Mouse (Mus musculus): ENCODE results near the gene Lcmt1.

The Lcmt1 gene

DNA sequence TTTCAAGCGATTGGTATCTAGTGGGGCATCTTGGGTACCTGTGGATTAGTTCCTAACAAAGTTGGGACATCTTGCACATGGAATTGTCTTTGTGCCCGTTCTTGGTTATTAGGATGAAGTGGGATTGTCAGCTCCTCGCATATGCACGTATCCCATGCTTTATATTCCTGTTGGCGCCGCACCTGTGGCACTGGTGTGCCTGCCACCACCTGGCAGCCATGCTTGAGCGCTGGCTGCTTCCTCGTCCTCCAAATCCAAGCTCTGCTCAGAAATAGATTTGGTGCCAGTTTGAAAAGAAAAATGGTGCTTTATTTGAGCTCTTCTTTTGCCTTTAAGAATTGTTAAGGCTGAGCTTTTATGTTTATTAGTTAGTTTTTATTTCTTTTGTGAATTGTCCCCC lies 28.3 kb downstream of the Lcmt1 start:
- DNase-seq (ENCODE audit: low read depth in 2 of 2, low spot score in 2 of 2): no peak

DNA sequence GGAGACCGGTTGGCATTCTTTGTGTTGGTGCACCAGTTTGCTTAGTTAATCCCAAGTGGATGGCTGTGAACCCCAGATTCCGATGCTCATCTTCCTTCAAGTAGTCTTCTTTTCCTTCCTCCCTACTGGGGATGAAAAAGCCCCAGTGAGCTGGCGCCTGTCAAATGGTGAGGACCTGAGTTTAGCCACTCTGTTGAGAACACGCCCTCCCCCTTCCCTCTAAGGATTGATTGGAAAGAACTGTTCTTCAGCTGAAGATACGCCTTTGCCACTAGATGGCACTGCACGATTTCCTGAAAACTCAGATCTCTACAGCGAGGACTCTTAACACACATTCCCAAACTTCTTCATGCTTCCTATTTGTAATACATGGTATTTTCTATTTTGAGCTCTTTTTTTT lies 29.2 kb downstream of the Lcmt1 start:
- no peak for DNase-seq (ENCODE audit: low read depth in 2 of 2, low spot score in 2 of 2)

DNA sequence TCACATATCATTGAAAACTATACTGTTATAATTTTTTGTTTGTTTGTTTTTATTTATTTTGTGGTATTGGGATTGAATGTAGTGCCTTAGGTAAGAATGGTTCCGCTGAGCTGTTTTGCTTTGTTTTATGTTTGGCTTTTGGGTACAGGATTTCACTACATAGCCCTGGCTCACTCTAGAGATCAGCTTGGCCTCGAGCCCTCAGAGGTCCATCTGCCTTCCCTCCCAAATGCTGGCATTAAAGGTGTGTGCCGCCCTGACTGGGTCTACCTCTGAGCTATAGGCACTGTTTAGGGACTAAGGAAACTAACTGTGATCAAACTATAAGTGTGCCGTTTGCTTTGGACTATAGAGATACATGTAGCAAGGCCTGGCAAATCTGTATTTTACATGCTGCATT lies 29.7 kb downstream of the Lcmt1 start:
- no peak for DNase-seq (ENCODE audit: low read depth in 2 of 2, low spot score in 2 of 2)

DNA sequence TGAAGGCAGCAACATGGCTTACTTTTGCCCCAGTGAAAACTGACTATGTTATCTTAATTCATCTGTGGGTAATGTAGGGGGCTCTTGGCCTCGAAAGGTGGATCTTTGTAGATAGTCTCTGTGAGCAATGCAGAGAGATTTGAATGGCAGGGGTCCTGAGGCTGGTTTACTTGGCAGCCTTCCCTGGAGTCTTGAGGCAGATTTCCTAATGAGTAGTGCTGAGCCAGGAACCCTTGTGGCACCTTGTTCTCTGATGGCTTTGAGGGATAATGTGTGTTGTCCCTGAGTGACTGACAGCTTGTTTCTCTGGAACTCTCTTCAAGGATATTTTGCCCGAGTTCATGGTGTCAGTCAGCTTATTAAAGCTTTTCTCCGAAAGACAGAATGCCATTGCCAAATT lies 31.5 kb downstream of the Lcmt1 start:
- no peak for DNase-seq (ENCODE audit: low read depth in 2 of 2, low spot score in 2 of 2)

DNA sequence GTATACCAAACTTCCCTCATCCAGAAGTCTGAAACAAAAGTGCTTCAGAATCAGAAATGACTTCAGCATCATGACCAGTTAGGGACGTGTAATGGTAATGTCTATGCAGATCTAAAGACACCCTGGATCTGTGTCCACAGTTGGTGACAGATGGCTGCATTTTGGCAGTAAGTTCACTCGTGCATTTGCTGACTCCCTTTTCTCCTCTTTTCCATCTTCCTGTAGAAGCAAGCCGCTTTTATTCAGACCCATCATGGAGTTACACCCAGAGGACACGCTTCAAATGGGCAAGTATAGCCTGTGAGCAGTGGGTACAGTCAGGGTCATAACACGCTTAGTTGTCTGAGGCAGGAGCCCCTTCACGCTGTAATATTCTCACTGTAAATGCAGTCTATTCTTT lies 34.6 kb downstream of the Lcmt1 start:
- no peak for DNase-seq (ENCODE audit: low read depth in 2 of 2, low spot score in 2 of 2)

DNA sequence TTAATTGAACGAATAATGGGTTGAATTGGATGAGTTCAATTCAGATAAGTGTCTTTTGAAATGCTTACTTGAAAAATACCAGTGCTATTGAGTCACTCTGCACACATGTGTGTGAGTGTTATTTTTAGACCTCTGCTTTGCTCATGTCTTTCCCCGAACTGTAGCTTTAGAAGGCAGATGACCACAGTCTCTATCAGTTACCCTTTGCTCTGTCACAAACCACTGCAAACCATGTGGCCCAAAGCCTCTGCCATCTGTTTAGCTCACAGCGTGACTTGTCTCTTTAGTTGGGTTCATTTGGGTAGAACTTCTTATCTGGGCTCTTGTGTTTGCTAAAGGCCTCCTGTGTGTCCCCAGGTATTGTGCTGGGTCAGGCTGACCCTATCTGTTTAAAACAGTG lies 36.0 kb downstream of the Lcmt1 start:
- no peak for DNase-seq (ENCODE audit: low read depth in 2 of 2, low spot score in 2 of 2)

DNA sequence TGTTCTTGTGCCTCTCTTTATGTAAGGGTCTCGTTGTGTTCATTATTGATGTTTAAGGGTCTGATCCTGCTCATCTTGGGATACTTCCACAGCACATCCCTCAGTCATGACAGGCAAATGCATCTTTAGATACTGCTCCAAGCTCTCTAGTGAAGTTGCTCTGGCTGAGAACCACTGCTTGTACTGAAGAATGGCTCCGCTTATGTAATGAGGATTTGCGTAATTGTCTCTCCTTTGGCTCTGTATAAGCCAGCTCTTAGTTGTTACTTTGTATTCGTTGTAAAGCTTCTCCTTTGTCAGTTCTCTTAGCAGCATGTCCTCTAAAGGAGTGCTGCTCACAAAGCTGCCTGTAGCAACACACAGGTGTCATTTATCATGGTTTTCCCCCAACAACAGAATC lies 37.4 kb downstream of the Lcmt1 start:
- no peak for DNase-seq (ENCODE audit: low read depth in 2 of 2, low spot score in 2 of 2)

DNA sequence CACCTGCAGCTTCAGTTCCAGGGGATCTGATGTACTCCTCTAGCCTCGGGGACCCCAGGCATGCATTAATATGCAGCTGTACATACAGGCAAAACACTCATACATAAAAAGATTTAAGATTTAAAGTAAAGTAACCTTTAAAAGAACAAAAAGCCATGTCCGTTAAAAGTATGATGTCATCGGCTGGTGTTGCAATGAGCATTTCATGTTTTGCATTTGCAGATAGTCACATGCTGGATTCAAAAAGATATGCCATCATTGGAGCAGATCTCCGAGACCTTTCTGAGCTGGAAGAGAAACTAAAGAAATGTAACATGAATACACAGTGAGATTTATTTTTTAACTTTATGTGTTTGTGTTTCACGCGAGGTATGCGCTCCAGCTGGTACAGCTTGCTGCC lies 40.9 kb downstream of the Lcmt1 start:
- DNase-seq (ENCODE audit: low read depth in 2 of 2, low spot score in 2 of 2): no peak

DNA sequence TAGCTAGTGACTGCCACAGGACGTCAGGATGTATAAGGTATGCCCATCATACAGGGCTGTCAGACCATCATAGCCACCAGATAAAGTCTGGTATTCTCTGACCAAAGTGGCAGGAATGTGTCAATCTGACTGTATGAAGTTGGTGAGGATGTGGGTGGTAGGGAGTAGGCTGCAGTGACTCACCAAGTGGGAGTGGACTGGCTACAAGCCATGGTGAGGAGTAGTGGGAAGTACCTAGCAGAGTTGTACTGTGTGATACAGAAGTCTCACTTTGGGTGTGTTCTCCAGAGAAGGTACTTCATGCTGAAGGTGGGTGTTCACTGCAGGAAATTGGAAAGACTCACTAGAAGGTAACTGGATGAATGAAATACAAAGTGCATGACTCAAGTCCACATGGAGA lies 41.5 kb downstream of the Lcmt1 start:
- DNase-seq (ENCODE audit: low read depth in 2 of 2, low spot score in 2 of 2): no peak

DNA sequence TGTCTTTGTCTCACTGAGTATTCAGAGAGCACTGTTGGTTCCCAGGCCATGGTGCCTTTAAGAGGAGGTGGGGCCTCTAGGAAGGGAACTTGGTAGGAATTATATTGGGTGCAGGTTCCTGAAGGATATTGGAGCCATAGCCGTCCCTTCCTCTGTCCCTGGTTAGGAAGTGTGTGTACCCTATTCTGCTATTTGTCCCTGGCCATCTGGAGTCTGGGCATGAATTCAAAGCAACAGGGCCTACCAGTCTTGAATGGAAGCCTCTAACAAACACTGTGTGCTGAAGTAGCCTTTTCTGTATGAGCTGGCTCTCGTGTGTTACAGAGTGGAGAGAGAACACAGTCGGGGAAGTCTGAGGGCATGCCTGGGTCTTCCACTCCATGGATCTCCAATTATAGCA lies 42.6 kb downstream of the Lcmt1 start:
- DNase-seq (ENCODE audit: low read depth in 2 of 2, low spot score in 2 of 2): no peak

DNA sequence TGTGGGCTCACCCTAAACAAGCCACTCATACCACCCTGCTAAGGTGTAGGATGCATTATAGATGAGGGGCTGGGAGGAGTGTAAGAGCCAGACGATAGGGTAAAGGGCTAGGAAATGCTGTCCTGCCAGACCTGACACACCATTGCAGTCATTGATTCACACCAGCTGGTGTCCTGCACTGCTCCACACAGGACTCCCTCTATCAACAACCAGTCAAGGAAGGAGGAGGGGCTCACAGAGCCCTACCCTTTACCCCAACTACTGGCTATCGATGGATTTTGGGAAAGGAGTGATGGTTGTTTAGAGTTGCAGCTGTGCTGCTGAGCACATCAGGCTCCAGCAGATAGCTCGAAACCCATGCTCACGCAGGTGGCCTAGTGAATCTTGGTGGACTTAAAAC lies 47.2 kb downstream of the Lcmt1 start:
- no peak for DNase-seq (ENCODE audit: low read depth in 2 of 2, low spot score in 2 of 2)

DNA sequence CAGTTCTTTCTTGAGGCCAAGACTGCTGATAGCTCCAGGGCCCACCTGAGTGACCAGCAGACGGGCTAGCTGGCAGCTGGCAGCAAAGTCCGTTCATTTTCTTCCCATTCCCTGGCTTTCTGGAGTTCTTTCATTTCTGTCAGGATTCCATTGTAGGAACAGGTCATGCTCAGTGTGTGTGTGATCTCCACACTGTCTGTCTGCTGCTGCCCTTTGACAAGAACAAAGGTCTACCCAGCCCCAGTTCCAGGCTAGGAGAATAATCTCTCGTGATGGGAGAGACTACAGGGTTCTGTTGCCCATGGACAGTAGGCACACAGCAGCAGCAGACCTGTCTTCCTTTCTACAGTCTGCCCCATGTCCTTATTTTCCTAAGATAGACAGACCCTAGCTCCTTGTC lies 48.1 kb downstream of the Lcmt1 start:
- DNase-seq (ENCODE audit: low read depth in 2 of 2, low spot score in 2 of 2): no peak

DNA sequence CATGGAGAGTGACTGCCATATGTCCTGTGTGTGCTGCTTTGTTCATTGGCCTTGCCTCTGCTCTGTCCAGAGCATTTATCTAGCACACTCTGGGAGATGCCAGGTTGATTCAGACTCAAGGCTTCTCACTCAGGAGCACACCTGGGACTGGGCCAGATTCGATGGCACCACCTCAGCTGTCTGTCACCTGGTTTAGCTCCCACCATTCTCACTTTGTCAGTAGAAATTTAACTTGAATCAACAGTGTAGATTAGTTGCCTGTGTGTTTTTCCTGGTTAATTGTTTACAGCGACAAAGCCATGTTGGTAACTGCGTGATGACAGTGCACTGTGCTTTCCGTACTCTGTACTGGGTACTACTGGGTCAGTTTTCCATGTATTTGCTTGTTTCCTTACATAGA lies 50.4 kb downstream of the Lcmt1 start:
- no peak for DNase-seq (ENCODE audit: low read depth in 2 of 2, low spot score in 2 of 2)

DNA sequence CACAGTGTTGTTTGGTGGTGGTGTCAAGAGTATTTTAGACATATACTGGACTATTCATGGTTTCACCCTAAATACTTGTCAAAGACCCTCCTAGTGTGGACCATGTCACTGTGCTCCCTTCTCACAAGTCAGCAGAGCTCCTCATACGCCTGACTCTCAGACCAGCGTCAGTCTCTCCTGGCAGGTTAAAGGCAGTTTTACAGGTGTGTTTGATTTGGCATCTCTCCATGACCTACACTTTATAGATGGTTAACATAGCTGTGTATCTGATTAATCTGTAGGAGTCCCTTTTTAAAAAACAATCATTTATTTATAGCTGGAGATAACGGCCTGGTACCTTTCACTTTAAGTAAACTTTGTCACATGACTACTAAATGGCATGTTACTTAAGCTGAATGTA lies 52.4 kb downstream of the Lcmt1 start:
- DNase-seq (ENCODE audit: low read depth in 2 of 2, low spot score in 2 of 2): no peak

DNA sequence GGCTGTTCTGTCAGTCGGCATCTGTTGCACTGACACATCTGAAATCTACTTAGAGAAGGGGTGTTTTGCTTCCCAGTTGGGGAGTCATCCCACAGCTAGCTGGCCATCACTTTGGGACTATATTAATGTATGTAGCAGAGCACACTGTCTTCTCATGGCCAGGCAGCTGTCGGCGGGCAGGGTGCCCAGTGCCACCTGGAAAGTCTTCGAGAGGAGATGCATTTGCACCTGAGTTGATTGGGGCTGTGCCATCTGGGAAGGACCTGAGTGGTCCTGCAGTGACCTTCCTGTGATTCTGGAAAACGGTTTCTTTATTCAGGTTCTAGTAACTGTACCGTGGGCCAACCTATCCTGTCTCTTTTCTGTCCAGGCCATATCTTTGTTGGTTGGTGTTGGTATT lies 54.7 kb downstream of the Lcmt1 start:
- no peak for DNase-seq (ENCODE audit: low read depth in 2 of 2, low spot score in 2 of 2)

DNA sequence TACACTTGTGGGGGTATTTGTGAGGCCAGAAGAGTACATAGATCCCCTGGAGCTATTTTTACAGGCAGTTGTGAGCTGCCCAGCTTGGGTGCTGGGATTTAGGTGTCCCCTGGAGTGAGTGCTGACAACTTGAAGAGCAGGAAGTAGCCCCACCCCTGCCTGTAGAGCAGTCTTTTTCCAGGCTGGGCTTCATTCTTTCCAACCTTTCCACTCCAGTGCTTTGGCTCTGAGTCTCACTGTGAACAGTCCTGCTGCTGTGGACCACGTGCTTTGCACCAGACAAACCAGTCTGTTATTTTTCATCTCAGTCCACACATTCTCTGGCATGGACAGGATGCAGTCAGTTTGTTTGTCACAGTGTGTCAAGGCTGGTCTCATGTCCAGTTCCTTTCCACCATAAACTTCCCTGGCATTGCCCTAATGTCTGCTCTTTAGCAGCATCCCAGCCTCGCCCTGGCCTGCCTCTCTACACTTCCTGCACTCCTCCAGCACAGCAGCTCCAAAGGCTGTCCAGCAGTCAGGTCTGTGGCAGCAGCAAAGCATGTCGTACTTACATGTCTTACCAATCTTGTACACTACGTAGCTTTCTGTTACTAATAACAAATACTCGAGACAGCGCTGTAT lies 55.7 kb downstream of the Lcmt1 start:
- DNase-seq (ENCODE audit: low read depth in 2 of 2, low spot score in 2 of 2): no peak

DNA sequence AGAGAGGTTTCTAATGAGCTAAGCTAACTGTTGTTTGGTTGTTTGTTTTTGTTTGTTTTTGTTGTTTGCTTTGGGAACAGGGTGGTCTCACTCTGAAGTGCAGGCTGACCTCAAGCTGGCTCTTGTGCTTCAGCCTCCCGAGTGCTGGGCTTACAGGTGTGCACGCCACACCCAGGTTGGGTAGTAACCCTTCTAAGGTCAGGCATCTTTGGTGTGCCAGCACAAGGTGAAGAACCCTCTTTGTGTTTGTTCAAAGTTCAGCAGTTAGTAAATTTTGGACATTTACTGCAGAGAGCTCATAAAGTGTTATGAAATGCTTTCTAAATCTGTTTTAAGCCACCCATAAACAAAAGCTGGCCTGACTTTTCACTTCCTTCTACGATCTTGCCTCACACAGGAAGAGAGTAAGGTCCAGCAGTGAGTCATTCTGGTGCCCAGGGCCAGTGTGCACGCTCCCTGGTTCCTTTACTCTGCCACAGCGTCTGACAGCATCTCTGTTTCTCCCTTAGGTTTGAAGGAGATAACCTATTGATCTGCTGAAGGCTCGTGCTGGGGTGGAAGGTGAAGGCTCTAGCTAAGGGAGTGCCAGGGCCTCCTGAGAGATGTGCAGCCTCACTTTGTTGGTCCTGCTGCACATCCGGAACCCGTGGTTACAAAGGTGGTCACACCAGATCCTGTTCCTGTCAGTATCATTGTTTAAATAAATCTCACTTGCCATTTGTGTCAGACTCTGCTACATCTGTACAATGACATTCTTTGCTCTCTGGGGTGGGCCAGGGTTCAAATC lies 60.2 kb downstream of the Lcmt1 start:
- no peak for DNase-seq (ENCODE audit: low read depth in 2 of 2, low spot score in 2 of 2)

DNA sequence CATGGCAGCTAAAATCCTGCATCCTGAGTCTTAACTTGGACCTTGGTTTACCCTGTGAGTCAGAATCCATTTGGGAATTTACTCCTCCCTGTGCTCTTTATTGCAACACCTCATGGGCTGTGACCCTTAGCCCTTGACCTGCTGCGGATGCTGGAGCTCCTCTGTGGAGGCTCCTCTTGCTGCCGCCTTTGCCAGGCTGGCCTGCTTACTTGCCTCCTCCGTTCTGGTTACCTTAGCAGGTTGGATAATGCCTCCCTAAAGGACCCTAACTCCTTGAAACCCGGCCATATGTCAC lies 60.8 kb downstream of the Lcmt1 start:
- no peak for DNase-seq (ENCODE audit: low read depth in 2 of 2, low spot score in 2 of 2)

DNA sequence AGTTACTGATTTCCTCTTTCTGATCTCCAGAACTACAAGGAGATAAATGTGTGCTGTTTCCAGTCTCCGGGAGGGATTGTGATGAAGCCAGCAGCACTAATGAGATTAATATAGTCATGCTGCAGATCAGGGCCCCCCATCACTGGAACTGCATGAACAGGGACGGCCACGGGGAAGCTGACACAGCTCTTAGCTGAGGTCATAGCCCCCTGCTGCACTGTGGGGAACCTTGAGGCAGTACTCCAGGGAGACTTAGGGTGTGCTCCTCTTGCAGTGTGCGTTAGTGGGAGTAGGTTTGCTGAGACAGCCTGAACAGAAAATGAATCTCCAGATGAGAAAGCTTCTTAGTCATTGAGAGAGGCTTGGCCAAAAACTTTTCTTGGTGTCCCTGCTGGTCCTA lies 61.6 kb downstream of the Lcmt1 start:
- DNase-seq (ENCODE audit: low read depth in 2 of 2, low spot score in 2 of 2): no peak

DNA sequence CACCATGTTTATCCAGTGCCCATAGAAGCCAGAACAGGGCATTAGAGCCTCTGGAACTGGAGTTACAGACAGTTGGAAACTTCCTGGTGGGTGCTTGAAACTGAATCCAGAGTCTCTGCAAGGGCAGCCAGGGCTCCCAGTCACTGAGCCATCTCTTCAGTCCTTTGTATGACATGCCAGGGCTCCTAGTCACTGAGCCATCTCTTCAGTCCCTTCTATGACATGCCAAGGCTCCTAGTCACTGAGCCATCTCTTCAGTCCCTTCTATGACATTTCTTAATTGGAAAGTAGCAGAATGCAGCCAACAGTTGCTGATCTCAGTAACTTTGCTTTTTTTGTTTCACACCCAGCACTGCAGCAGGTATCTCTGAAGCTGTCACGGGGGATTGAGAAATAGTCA lies 72.5 kb downstream of the Lcmt1 start:
- DNase-seq (ENCODE audit: low read depth in 2 of 2, low spot score in 2 of 2): no peak

DNA sequence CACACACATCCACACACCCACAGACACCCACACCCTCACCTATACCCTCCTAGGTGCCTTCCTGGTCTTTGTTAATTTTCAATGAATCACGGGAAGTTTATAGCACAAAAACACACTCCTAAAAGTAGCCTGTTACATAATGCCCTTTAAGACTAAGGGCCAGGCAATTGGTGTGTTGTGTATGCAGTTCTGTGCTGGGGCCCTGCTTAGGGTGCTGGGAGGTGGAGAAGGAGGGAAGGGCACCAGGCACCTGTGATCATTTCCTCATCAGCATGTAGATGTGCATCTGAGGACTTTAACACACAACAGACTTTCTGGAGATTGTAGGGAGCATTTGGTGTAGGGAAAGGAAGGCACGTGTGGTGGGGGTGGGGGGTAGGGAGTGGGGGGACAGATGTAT lies 79.2 kb downstream of the Lcmt1 start:
- DNase-seq (ENCODE audit: low read depth in 2 of 2, low spot score in 2 of 2): no peak

DNA sequence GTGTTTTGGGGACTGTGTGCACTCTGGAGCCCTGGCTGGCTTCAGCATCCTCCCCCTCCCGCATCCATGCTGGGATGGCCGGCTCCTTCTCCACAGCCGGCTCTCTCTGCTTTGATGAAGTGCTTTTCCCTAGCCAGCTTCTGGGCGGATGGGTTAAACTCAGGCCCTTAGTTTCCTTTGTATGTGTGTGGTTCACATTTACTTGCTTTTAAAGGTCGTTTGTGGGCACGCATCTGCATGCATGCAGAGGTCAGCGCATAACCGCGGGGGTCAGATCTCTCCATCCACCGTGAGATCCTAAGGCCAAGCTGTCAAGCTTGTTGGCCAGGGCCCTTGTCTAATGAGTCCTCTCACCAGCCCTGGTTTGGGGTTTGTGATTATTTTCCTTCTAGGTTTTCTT lies 80.1 kb downstream of the Lcmt1 start:
- no peak for DNase-seq (ENCODE audit: low read depth in 2 of 2, low spot score in 2 of 2)

DNA sequence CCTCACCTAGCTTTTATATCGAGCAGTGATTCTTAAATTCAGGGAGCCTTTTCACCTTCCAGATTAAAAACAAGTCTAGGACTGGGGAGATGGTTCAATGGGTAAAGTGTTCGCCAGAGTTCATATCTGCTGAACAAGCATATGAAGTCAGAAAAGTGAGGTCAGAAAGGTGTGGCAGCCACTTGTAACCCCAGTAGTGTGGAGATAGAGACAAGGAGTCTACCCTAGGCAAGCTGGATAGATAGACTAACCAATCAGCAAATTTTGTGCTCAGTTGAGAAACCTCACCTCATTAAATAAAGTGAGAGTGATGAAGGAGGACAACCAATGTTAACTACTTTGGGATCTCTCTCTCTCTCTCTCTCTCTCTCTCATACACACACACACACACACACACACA lies 80.9 kb downstream of the Lcmt1 start:
- no peak for DNase-seq (ENCODE audit: low read depth in 2 of 2, low spot score in 2 of 2)

Data from CD8-positive naive resting alpha-beta T cell, adult 2 months (primary cell).